Mouse (Mus musculus) gastrocnemius, postnatal 14 days (tissue): Measurements from ENCODE around the gene Slc22a4. TPM values are rescaled to one million over a fixed set of nuclear protein-coding genes. Genes with fewer than 3 reads are reported as not detected.

ENCODE experiments used
- DNase-seq: peaks from one replicate; pipeline ENCODE4 v3.0.0; 2021; ENCODE audit warnings: mixed read lengths
- intact Hi-C: fragments of 180-260 bp; cut with DNase I; formaldehyde crosslinking; loops from one replicate; pipeline ENCODE4 v1.15.1; 2025; ENCODE audit warnings: low total_unique reads
- long read RNA-seq, 2 experiments: library from polyadenylated mRNA; stranded (forward); transcript quantifications; one replicate each; pipeline ENCODE4 v2.0.0; 2021
- total RNA-seq, 2 experiments: library from RNA; stranded (reverse); gene quantifications; 2 replicates each; pipeline ENCODE4 v1.2.3; 2021

Slc22a4 gene
- 1 to 10 TPM in 1 of 2 experiments, under 1 TPM in 1; 0.89 to 1.4 TPM for total RNA-seq
- long read RNA-seq, experiment 1, partial matches to known transcripts, result 1 of 2 reads
- long read RNA-seq, experiment 1, other reads (novel, unspliced or antisense), result 0 of 2 reads
- long read RNA-seq, experiment 2, partial matches to known transcripts, result 0 of 2 reads
- long read RNA-seq, experiment 2, other reads (novel, unspliced or antisense), result 0 of 2 reads

DNA sequence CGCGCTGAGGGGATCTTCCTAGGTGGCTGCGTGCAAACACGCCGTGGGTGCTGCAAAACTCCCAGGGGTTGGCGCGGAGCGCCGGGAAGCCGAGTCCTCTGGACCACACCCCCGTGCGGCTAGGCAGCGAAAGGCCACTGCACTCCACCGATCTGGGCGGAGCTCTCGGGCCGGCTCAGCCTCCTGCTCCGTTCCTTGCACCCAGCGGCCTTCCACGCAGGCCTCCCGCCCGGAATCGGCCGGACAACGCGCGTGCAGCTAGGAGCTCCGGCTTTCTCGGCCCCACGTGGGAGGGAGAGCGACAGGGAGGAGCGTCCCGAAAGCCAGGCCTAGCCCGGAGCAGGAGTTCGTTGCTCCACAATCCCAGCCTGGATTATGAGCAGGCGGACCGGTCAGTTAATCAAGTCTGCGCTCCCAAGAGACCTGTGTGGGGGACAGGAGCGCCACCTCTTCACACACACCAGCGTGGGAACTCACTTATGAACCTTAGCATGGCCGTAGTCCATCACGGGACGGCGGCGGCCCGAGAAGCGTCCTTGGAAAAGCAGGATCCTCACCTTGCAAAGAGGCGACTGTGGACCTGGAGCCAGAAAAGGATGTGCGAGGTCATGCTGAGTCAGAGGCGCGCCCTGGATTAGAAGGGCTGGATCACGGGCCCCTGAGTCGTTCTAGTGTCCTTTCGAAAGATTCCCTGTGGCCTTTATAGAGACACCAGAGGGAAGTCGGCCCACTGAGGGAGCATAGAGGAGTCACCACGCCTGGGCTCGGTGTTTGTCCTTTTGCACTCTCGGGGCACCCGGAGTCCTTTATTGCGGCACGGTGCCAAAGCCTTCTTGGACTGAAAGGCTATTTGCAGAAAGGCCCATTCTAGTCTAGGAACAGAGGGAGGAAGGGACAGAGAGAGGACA is at the start of gene Slc22a4:
TSS of gene Slc22a4 (minus strand) at position 47 of the 908 bp plus-strand sequence.
- peak; percentile 86 for DNase-seq
- intact Hi-C loops, result no loop called here

DNA sequence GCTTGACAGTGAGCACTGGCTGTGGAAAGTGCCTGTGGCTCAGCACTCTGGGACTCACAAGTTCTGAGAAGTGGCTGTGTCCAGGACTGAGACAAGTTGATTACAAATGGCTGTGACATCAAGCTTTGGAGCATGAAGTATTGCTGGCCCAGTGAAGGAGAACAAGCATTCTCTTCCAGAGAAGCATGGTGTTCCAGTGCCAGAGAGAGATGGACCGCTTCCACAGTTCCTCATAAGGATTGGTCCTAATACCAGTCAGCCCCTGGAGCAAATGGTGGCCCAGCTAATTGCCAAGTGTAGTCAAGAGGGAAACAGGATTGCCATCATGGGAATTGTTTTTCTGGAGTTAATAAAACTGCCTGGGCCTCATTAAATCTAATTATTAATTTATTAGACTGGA is 48.2 kb upstream of the Slc22a4 start:
- DNase-seq, result no peak

DNA sequence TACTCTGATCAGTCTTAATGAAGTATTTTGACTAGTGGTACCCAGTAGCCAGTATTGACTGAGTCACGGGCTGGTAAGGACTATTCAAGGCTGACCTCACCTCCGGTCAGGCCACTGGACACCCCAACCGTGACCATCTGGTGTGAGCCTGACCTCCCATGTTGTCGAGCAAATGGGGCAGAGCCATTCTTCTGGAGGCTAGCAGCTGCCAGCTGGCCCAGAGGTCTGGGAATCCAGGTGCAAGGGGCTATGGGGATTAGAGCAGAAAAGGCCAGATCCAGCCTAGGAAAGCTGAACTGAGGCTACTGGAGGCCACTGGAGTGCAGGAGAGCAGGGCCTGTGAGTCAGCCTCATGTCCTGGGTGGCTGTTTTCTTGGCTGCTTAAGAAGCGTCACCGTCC is 47.5 kb upstream of the Slc22a4 start:
- intact Hi-C loops, result no loop called here
- peak; percentile 67 for DNase-seq

More for the DNA sequence above, 48.2 kb upstream of the Slc22a4 start:
- intact Hi-C loops, result no loop called here

DNA sequence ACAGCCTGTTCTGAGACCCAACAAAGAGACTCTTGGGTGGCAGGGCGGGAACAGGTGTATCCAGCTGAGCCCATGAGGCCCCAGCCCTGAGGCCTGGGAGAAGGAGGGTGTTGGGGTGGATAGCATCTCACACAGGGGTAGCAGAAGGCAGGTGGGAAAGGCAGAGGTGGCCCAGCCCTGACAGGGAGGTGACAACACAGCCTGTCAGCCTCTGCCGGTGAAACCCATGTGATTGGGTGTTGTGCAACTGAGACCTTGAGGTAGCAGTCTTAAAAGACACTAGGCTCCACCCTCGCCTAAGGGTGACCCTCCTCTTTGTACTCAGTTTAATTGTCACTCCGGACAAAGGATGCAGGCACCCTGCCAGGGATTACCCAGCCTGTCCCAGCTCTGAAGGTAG is 45.4 kb upstream of the Slc22a4 start:
- intact Hi-C loops, result no loop called here
- no peak for DNase-seq

DNA sequence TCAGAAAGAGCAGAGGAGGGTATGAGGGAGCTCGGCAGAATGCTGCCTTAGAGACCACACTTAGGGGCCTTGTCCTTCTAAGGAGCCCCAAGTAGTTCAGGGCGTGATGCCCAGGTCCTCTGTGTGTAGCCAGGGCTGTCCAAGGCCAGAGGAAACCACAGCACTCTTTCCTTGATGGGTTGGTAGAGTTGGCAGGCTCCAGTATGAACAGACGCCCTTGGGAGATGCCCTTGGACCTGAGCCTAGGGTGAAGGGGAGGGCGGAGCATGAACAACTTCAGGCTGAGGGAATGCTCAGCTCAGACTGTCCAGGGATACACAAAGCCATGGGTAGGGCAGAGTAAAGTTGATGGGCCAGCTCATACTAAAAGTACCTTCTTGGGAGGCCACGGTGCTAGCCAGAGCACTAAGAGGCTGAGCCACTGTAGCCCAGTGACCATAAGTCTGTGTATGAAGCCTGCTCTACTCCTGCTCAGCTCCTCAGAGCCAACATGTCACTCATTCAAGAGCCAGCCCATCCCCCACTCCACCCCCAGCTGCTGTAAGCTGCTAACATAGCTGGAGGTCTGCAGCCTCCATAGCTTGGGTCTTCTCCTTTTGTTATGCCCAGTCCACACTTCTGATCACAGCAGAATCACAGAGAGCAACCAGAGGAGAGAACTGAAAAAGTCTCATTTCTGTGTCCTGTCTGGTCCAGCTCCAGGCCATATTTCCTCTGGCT is 44.0 kb upstream of the Slc22a4 start:
- intact Hi-C loops, result no loop called here
- DNase-seq, result no peak

DNA sequence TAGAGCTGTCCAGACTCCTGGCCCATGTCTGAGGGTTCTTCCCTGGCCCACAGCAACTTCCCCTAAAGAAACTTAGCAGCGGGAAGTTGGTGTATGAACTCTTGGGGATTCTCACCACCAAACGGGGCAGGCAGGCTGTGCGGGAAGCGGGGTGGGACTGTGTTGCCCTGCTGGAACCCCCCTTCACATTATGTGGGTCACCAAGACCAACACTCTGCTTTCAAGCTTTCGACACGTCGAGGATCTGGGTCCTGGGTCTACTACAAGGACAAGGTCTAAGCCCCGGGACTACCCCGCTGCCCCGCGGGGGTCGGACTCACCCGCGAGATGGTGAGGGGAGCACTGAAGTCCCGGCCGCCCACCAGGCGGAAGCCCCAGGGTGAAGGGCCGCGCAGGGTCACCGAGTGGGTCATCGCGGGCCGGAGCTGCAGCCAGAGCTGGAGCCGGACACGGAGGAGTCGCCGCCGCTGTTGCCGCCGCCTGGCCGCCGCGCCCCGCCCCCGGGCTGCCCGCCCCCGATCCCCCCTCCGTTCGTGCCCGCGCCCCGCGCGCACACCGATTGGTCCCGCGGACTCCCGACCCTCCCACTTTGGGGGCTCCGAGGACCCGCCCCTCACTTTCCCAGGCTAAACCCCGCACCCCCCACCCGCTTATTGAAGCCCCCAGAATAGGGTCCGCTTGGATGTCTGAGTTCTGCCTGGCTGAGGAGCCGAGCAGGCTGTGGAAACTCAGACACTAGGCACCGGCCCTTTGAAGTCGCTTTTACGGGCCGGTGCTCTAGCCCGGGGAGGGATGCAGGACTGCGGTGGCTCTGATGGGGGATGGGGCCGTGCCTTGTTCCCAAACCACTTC is 40.9 kb upstream of the Slc22a4 start, which contains the start of gene Pdlim4:
TSS of gene Pdlim4 (minus strand) at position 495 of the 852 bp plus-strand sequence.
- intact Hi-C loops, result no loop called here
- peak; percentile 74 for DNase-seq

DNA sequence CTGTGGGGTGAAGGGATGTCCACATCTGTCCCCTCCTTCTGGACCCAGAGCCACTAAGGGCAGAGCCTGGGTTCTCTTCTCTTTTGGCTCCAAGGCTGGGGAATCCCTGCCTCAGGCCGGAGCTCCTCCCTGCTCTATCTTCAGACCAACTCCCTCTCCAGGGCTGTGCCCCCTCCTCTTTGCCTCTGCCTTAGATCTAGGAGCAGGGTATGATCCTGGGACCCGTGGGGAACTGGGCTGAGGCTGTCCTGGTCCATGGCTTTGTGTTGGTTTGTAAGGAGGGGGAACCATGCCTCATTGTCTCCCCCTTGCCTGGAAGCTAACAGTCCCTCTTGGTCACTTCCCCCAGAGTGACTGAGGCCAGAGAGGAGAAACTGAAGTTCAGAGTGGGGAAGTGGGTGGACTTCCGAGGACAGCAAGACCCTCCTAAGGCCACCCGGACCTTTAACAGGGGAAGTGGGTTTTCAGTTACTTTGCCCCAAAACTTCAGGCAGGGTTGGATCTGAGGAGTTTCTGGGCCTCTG is 40.2 kb upstream of the Slc22a4 start:
- DNase-seq, result no peak
- intact Hi-C loops, result no loop called here

DNA sequence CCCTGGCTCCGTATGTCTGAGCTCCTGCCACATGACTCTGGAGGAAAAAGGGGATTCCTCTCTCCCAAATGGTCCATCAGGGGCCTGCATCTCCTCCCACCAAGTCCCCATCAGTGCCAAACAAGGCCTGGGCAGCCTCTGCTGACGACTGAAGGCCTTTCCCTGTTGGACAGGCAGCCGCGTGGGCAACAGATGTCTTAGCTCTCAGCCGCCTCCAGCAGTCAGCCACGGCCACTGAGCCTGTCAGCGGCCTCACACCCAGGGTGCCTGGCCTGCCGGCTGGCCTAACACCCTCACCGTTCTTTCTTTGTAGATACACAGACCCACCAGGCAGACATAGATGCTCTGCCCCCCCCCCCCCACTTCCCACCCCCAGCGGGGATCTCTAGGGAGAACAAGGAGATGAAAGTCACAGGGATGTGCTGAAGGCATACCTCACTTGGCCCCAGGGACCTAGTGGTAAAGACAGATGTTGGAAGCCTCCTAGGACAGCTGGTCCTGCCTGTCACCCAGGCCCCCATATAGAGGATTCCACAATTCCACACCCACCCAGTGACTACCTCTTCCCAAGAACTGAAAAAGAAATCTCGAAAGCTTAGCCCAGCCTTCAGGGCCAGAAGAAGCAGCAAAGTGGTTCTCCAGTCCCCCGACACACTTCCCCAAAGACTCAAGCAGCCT is 39.6 kb upstream of the Slc22a4 start:
- DNase-seq, result peak; percentile 58
- intact Hi-C loops, result no loop called here

DNA sequence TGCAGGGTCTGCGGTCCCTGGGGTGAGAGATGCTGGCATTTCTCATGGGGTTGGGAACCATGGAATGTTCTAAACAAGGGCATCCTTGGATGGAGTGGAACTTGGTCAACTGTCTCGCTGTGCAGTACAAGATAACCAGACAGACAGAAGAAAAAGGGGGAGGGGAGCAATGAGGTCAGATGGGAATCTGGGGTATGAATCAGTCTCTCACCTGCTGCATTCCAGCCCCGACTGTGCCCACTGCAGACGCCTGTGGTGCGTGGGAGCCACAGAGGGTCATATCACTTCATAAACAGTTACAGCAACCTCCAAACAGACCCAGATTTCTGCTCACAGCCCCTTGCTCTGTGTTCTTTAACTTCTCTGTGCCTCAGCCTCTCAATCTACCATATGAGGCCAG is 38.5 kb upstream of the Slc22a4 start:
- intact Hi-C loops, result no loop called here
- DNase-seq, result no peak

DNA sequence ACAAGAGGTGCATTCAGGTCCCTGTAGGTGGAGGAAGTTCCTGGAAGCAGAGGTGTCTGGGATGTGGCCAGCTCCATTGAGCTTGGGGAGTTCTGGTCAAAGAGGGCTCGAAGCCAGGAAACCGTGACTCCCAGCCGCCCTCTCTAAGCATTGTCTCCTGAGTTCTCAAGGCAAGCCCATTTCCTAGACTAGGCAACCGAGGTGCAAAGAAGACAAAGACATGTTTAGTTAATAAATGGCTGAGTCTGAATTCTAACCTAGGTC is 38.0 kb upstream of the Slc22a4 start:
- intact Hi-C loops, result no loop called here
- DNase-seq, result no peak

DNA sequence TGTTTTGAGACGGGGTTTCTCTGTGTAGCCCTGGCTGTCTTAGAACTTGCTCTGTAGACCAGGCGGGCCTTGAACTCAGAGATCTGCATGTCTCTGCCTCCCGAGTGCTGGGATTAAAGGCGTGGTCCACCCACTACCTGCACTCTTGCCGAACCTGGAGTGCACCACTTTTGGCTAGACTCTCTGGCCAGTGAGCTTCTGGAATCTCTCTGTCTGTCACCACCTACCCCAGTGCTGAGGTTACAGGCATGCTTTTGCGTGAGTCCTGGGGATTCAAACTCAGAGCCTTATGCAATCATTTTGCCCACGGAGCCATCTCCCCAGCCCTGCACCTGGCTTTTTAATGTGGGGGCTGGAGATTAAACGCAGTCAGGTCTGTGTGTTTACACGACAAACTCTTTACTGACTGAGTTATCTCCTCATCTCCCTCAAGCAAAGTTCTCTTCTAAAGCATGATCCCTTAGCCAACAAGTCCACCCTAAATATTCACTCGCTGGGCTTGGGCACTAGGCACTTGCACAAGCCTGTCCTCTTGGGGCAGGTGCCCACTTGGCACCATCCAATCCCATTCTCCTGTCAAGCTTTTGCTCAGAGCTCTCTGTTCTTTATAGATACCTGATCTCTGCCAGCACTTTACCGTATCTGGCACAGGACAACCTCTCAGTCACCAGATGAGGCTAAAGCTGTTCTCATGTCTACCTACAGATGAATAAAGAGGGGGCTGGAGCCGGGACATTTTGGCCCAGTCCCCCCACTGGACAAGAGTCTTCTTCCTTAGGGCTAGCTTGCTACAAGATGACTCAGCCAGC is 37.4 kb upstream of the Slc22a4 start:
- no peak for DNase-seq
- intact Hi-C loops, result no loop called here

DNA sequence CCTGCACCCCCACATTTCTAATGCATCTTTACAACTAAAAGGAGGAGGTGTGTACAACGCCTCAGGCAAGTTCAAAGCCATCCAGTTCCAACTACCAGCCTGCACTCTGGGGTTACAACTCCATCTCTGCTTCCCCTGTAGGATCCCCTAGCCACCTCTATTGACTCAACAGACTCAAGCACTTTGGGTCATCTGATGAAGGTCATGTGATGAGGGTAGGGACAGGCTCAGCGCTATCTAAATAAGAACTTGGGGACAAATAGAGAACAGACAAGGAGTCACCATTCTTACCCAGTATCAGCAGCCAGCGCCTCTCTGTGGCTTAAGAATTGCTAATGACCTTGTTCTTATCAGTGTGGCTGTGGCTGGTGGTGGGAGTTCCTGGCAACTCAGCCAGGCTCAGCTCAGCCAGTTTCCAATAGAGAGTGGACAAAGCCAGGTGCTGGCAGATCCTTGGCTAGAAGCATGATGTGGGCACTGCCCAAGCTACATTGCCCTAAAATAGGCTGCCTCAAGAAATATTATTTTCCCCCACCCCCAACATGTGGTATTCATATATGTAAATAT is 36.6 kb upstream of the Slc22a4 start:
- DNase-seq, result no peak
- intact Hi-C loops, result no loop called here

DNA sequence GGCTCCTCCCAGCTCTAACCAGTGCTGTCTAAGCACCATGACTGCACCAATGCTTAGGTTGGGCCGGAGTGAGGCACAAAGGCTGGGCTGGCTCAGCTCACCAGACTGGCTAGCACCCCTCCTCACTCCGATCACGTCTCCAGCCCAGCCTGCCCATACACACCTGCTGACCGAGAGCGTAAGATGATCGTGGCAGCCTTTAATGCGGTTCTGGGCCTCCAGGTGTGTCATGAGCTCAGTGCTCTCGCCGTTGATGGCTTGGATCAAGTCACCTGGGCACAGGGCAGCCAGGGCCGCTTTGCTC is 35.5 kb upstream of the Slc22a4 start:
- DNase-seq, result no peak
- intact Hi-C loops, result no loop called here

DNA sequence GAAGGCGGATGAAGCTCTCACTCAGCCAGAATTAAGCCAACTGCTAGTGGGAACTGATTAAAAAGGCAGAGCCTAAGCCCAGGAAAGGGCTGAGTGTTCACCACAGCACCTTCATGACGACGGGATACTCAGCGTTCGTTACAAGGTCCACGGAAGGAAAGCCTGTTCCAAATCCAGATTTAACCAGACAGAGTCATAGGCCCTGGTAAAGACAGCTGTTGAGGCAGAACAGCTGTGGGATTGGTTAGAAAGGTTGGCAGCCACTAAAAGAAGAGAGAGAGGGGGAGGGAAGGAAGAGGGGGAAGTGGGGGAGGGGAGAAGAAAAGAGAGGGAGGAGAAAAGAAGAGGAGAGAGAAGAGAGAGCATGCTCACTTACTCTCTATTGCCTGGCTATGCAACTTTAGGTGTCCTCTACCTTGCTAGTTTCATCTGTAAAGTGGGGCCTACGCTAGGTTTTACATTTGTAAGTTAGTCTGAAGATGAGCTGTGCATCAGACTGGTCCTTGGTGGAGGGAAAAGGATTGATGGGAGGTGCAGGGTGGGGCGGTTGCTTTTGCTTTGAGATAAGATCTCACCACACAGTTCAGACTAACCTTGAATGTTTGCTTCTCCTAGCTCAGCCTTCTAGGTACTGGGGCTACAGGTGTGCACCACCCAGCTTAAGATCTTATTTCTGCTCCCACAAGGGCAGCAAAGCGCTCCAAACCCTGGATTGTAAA is 35.0 kb upstream of the Slc22a4 start:
- intact Hi-C loops, result no loop called here
- no peak for DNase-seq

DNA sequence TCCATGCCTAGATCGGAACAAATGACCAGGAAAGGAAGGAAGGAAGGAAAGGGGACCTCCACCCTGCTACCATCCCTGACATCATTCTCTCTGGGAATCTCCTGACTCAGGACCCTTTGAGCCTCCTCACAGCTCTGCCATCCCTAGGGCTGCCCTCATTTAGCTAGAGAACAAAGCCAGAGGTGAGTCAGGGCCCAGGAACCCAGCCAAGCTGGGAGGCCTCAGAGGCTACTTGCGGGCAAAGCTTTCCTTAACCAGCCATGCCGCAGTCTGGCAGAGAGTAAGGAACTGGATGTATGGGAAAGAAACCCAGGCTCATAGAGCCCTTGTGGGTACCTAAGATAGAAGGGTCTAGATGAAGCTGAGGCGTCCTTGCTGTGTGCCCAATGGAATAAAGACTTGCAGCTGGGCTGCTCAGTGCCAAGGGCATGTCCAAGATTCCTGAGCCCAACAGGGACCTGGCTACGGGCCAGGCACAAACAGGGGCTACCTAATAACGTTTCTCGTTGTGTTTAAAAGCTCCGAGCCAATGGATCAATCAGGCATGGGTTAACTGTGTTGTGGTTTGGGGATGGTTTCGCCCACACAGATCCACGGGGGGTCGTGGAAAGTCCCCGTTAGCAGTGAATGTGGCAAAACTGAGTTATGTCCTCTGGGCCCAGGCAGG is 34.3 kb upstream of the Slc22a4 start:
- intact Hi-C loops, result no loop called here
- no peak for DNase-seq

DNA sequence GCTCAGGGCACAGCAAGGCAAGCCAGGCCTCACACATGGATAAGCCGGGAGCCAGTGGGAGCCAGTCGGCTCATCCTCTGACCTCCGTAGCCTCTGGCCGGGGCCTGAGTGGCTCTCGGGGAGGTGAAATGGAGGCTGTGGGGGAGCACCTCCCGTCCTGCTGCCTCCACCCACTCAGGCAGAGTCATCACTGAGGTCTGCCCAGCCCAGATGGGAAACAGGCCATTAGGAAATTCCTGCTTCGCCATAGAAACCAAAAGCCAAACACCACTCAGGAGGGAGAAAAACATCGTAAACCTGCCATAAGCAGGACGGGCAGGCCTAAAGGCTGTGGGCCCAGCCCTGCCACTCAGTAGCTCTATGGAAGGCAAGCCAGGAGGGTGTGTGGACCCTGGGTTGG is 32.4 kb upstream of the Slc22a4 start:
- intact Hi-C loops, result no loop called here
- peak; percentile 66 for DNase-seq

DNA sequence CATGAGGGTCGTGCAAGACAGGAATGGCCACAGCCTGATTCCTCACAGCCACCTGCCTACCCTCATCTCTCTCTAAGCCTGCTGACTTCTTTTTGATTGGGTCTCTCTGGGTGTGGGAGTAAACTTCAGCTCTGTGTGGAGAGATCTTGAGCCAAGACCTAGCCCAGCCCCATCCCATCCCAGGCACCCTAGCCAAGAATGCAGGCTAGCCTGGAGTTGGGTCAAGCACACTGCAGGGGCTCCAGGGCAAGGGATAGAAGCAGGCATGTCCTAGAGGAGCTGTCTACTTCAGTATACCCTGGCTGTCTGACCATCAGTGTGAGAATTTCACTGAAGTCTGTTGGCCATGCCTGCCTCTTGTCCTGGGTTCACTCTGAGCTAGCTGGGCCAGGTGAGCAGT is 31.6 kb upstream of the Slc22a4 start:
- intact Hi-C loops, result loop anchor here (10.0 kb wide), 1 partner anchor 125 kb away; no protein-coding TSS in a partner anchor
- DNase-seq, result no peak
